Mouse (Mus musculus): ENCODE data around the gene Psmc3.

- TF ChIP-seq CTCF (IDR thresholded peaks at IDR 0.05; ENCODE audit: extremely low read depth, insufficient read depth, low read length) (no peak), POLR2A (IDR thresholded peaks at IDR 0.05; ENCODE audit: extremely low read depth, insufficient read depth, low read length) (no peak)
These were observed 15.0 kb downstream of the Psmc3 start for GRCm38 (mm10) chr2:91068872-91069165.
